Mouse (Mus musculus): Measurements from ENCODE around the gene Pecam1. TPM values are rescaled to one million over a fixed set of nuclear protein-coding genes. Genes with fewer than 3 reads are reported as not detected.
"Not testable (repeated sequence)": the region's sequence is repeated elsewhere in the genome, so short reads cannot be mapped to it uniquely, and the experiment has no call there.

Gene Pecam1
- total and polyA plus RNA-seq, 2 experiments from 2014 or later, result 63.2 to 126 TPM

GRCm38 (mm10) chr11:106742388-106742841 is 8.0 kb downstream of the Pecam1 start:
- ATAC-seq (ENCODE audit: insufficient read depth, low read depth) (peak; percentile 27; the same call in 1 of the 2 replicates), DNase-seq (ENCODE audit: low spot score) (peak; percentile 59)
- Histone ChIP-seq H3K36me3 (replicated peaks; ENCODE audit: control insufficient read depth, insufficient read depth, low read length) (no peaks in the 10 kb centered on the region), H3K4me1 (ENCODE audit: control insufficient read depth, insufficient read depth) (no peaks in the 10 kb centered on the region), H3K4me2 (ENCODE audit: low read depth, low read length) (no peak overlapping the region), H3K4me3 (ENCODE audit: low read depth, low read length) (no peak overlapping the region), H3K9me3 (replicated peaks; ENCODE audit: control insufficient read depth, low read length) (no peaks in the 10 kb centered on the region), H3K27ac (ENCODE audit: low read depth) (no peak overlapping the region), H3K27me3 (ENCODE audit: control insufficient read depth, insufficient read depth, low read length) (no peaks in the 10 kb centered on the region), H3K9ac (replicated peaks; ENCODE audit: low read depth, low read length) (no peak overlapping the region)
- 39% methylated on average over 6 of the region's 6 CpGs for WGBS
- no peak for TF ChIP-seq EP300 (IDR thresholded peaks at IDR 0.05; ENCODE audit: low read depth)
- TF ChIP-seq CTCF (IDR thresholded peaks at IDR 0.05; ENCODE audit: low read depth), result peak; percentile 72

DNA sequence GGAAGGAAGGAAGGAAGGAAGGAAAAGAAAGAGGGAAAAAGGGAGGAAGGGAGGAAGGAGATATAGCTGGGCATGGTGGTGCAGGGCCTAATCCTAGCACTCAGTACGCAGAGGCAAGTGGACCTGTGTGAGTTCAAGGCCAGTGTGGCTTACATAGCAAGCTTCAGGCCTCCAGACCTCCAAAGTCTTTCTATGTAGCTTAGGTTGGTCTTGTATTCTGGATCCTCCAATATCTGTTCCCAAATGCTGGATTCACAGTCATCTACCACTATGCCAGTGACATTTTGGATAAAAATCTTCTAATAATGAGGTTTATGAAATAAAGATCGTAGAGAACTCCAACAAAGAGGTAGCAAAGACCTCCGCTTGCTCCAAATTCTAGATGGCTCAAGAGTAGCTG is 8.6 kb downstream of the Pecam1 start:
- no peaks in the 10 kb centered on the region for H3K4me1 ChIP-seq (ENCODE audit: control insufficient read depth, insufficient read depth)
- ATAC-seq (ENCODE audit: insufficient read depth, low read depth) (no peak), DNase-seq (ENCODE audit: low spot score) (no peak)
- no peaks in the 10 kb centered on the region for H3K27me3 ChIP-seq (ENCODE audit: control insufficient read depth, insufficient read depth, low read length)
- WGBS, result 90% methylated on average over 3 of the region's 3 CpGs
- H3K9ac ChIP-seq (replicated peaks; ENCODE audit: low read depth, low read length), result no peak overlapping the region
- no peaks in the 10 kb centered on the region for H3K36me3 ChIP-seq (replicated peaks; ENCODE audit: control insufficient read depth, insufficient read depth, low read length)
- no peak overlapping the region for H3K4me3 ChIP-seq (ENCODE audit: low read depth, low read length)
- TF ChIP-seq CTCF (IDR thresholded peaks at IDR 0.05; ENCODE audit: low read depth), result no peak
- no peak for TF ChIP-seq EP300 (IDR thresholded peaks at IDR 0.05; ENCODE audit: low read depth)
- H3K27ac ChIP-seq (ENCODE audit: low read depth), result no peak overlapping the region
- no peaks in the 10 kb centered on the region for H3K9me3 ChIP-seq (replicated peaks; ENCODE audit: control insufficient read depth, low read length)
- H3K4me2 ChIP-seq (ENCODE audit: low read depth, low read length), result no peak overlapping the region

- ATAC-seq (ENCODE audit: insufficient read depth, low read depth), result no peak
- Histone ChIP-seq H3K27me3 (ENCODE audit: control insufficient read depth, insufficient read depth, low read length) (no peaks in the 10 kb centered on the region), H3K9ac (replicated peaks; ENCODE audit: low read depth, low read length) (no peak overlapping the region), H3K4me3 (ENCODE audit: low read depth, low read length) (no peak overlapping the region), H3K4me2 (ENCODE audit: low read depth, low read length) (no peak overlapping the region), H3K9me3 (replicated peaks; ENCODE audit: control insufficient read depth, low read length) (no peaks in the 10 kb centered on the region), H3K36me3 (replicated peaks; ENCODE audit: control insufficient read depth, insufficient read depth, low read length) (no peaks in the 10 kb centered on the region), H3K4me1 (ENCODE audit: control insufficient read depth, insufficient read depth) (no peaks in the 10 kb centered on the region), H3K27ac (ENCODE audit: low read depth) (no peak overlapping the region)
- DNase-seq (ENCODE audit: low spot score), result no peak
- no peak for TF ChIP-seq EP300 (IDR thresholded peaks at IDR 0.05; ENCODE audit: low read depth)
- TF ChIP-seq CTCF (IDR thresholded peaks at IDR 0.05; ENCODE audit: low read depth), result no peak
- 72% methylated on average over 6 of the region's 6 CpGs for WGBS
These were observed 9.2 kb downstream of the Pecam1 start for GRCm38 (mm10) chr11:106741232-106741631.

DNA sequence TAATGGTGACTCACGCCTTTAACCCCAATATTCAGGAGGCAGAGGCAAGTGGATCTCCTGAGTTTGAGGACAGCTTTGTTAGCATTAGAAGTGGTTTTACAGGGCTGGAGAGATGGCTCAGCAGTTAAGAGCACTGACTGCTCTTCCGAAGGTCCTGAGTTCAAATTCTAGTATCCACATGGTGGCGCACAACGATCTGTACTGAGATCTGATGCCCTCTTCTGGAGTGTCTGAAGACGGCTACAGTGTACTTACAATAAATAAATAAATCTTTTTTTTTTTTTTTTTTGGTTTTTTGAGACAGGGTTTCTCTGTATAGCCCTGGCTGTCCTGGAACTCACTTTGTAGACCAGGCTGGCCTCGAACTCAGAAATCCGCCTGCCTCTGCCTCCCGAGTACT is 9.7 kb downstream of the Pecam1 start:
- not testable (repeated sequence) for H3K27ac ChIP-seq (ENCODE audit: low read depth); H3K27me3 ChIP-seq (ENCODE audit: control insufficient read depth, insufficient read depth, low read length); H3K4me2 ChIP-seq (ENCODE audit: low read depth, low read length); H3K4me1 ChIP-seq (ENCODE audit: control insufficient read depth, insufficient read depth); DNase-seq (ENCODE audit: low spot score); ATAC-seq (ENCODE audit: insufficient read depth, low read depth); H3K9ac ChIP-seq (replicated peaks; ENCODE audit: low read depth, low read length); H3K4me3 ChIP-seq (ENCODE audit: low read depth, low read length); H3K36me3 ChIP-seq (replicated peaks; ENCODE audit: control insufficient read depth, insufficient read depth, low read length); H3K9me3 ChIP-seq (replicated peaks; ENCODE audit: control insufficient read depth, low read length)
- WGBS, result 93% methylated on average over 8 of the region's 8 CpGs

DNA sequence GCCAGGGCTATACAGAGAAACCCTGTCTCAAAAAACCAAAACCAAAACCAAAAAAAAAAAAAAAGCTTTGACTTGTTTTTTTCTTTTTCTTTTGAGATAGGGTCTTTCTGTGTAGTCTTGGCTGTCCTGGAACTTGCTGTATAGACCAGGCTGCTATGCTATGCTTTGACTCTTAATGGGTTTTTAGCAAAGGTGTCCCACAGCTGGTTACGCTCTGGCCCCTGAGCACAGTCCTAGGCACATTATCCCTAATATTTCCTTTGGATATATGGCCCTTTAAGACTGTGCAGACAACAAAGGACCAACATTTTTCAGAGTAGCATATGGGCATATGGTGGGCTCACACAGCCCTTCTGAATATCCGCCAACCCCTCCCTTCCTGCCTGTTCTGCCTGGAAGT is 11.3 kb downstream of the Pecam1 start:
- no peak overlapping the region for H3K4me2 ChIP-seq (ENCODE audit: low read depth, low read length)
- 87% methylated on average over 2 of the region's 2 CpGs for WGBS
- H3K9ac ChIP-seq (replicated peaks; ENCODE audit: low read depth, low read length), result no peak overlapping the region
- no peak for ATAC-seq (ENCODE audit: insufficient read depth, low read depth)
- no peaks in the 10 kb centered on the region for H3K4me1 ChIP-seq (ENCODE audit: control insufficient read depth, insufficient read depth)
- H3K27ac ChIP-seq (ENCODE audit: low read depth), result no peak overlapping the region
- H3K27me3 ChIP-seq (ENCODE audit: control insufficient read depth, insufficient read depth, low read length), result no peaks in the 10 kb centered on the region
- H3K36me3 ChIP-seq (replicated peaks; ENCODE audit: control insufficient read depth, insufficient read depth, low read length), result no peaks in the 10 kb centered on the region
- TF ChIP-seq EP300 (IDR thresholded peaks at IDR 0.05; ENCODE audit: low read depth) (no peak), CTCF (IDR thresholded peaks at IDR 0.05; ENCODE audit: low read depth) (no peak)
- no peak for DNase-seq (ENCODE audit: low spot score)
- H3K4me3 ChIP-seq (ENCODE audit: low read depth, low read length), result no peak overlapping the region
- no peaks in the 10 kb centered on the region for H3K9me3 ChIP-seq (replicated peaks; ENCODE audit: control insufficient read depth, low read length)

DNA sequence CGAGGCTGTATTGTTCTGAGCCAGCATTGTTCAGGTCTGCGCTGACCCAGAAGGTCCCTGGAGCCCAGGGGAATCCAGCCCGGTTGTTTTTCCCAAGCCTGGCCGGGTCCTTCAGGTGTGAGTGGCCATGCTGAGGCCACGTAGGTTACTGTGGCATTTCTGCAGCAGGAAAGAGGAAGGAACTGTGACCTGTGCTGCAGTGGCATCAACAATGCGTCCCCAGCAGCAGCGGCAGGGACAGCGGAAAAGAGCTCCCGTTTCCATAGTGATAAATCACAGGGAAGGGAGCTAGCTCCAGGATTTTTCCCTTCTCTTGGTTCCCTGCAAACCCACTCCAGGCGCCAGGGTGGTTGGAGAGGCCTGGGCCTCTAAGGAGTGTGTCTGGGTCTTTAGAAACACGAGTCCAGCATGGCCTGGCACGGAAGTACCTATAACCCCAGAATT is 13.2 kb downstream of the Pecam1 start:
- Histone ChIP-seq H3K36me3 (replicated peaks; ENCODE audit: control insufficient read depth, insufficient read depth, low read length) (no peaks in the 10 kb centered on the region), H3K9ac (replicated peaks; ENCODE audit: low read depth, low read length) (no peak overlapping the region), H3K4me1 (ENCODE audit: control insufficient read depth, insufficient read depth) (no peaks in the 10 kb centered on the region), H3K27me3 (ENCODE audit: control insufficient read depth, insufficient read depth, low read length) (no peaks in the 10 kb centered on the region), H3K4me3 (ENCODE audit: low read depth, low read length) (no peak overlapping the region), H3K4me2 (ENCODE audit: low read depth, low read length) (no peak overlapping the region), H3K27ac (ENCODE audit: low read depth) (peak overlapping the region; percentile 75), H3K9me3 (replicated peaks; ENCODE audit: control insufficient read depth, low read length) (no peaks in the 10 kb centered on the region)
- peak; percentile 52 for DNase-seq (ENCODE audit: low spot score)
- WGBS, result 48% methylated on average over 12 of the region's 12 CpGs
- ATAC-seq (ENCODE audit: insufficient read depth, low read depth), result peak; percentile 63
- TF ChIP-seq CTCF (IDR thresholded peaks at IDR 0.05; ENCODE audit: low read depth) (no peak), EP300 (IDR thresholded peaks at IDR 0.05; ENCODE audit: low read depth) (no peak)
